Mouse (Mus musculus) retina, adult 2 months (tissue): Measurements from ENCODE around the gene Bcl11b.

ENCODE experiments used
- DNase-seq: peaks from one replicate; pipeline ENCODE4 v3.0.0-alpha.2; 2012; ENCODE audit warnings: low read depth, low spot score

Bcl11b gene

GRCm38 (mm10) chr12:107934831-107935437, 68.5 kb downstream of the Bcl11b start:
- DNase-seq, result no peak

- DNase-seq, result no peak
Observed at GRCm38 (mm10) chr12:107932140-107932539, 71.3 kb downstream of the Bcl11b start.

GRCm38 (mm10) chr12:107931476-107931875, 71.9 kb downstream of the Bcl11b start:
- no peak for DNase-seq

GRCm38 (mm10) chr12:107930611-107931350, 72.6 kb downstream of the Bcl11b start:
- no peak for DNase-seq

- no peak for DNase-seq
Observed at GRCm38 (mm10) chr12:107928905-107929304, 74.5 kb downstream of the Bcl11b start.

- DNase-seq, result no peak
Observed at GRCm38 (mm10) chr12:107928464-107928901, 74.9 kb downstream of the Bcl11b start.

GRCm38 (mm10) chr12:107927961-107928431, 75.4 kb downstream of the Bcl11b start:
- no peak for DNase-seq

- DNase-seq, result no peak
Observed at GRCm38 (mm10) chr12:107926074-107926855, 77.1 kb downstream of the Bcl11b start.

GRCm38 (mm10) chr12:107924696-107925095, 78.7 kb downstream of the Bcl11b start:
- no peak for DNase-seq

- no peak for DNase-seq
Observed at GRCm38 (mm10) chr12:107923963-107924362, 79.4 kb downstream of the Bcl11b start.

GRCm38 (mm10) chr12:107922180-107922579, 81.2 kb downstream of the Bcl11b start:
- DNase-seq, result no peak

GRCm38 (mm10) chr12:107921566-107921965, 81.8 kb downstream of the Bcl11b start:
- no peak for DNase-seq

- no peak for DNase-seq
Observed at GRCm38 (mm10) chr12:107921154-107921553, 82.2 kb downstream of the Bcl11b start.

- no peak for DNase-seq
Observed at GRCm38 (mm10) chr12:107920716-107921115, 82.7 kb downstream of the Bcl11b start.

GRCm38 (mm10) chr12:107920076-107920475, 83.3 kb downstream of the Bcl11b start:
- DNase-seq, result no peak

GRCm38 (mm10) chr12:107918779-107919178, 84.6 kb downstream of the Bcl11b start:
- DNase-seq, result no peak

- no peak for DNase-seq
Observed at GRCm38 (mm10) chr12:107916008-107916407, 87.4 kb downstream of the Bcl11b start.

- DNase-seq, result no peak
Observed at GRCm38 (mm10) chr12:107915396-107915795, 88.0 kb downstream of the Bcl11b start.

- no peak for DNase-seq
Observed at GRCm38 (mm10) chr12:107908826-107909225, 94.6 kb downstream of the Bcl11b start.

- no peak for DNase-seq
Observed at GRCm38 (mm10) chr12:107905333-107905732, 98.1 kb downstream of the Bcl11b start.

- no peak for DNase-seq
Observed at GRCm38 (mm10) chr12:107904457-107904856, 98.9 kb downstream of the Bcl11b start.

GRCm38 (mm10) chr12:107903949-107904348, 99.5 kb downstream of the Bcl11b start:
- no peak for DNase-seq
